Mouse (Mus musculus) embryonic fibroblast, embryonic 13.5 days (primary cell): ENCODE measurements at regions not wholly inside any gene's neighbourhood (a gene's known extent, or its start where the extent isn't known, plus 50 kb on each side); places are given as distances from the start of the nearest gene placed in this dataset.

ENCODE experiments used
- H3K27ac ChIP-seq: 2 replicates; pipeline ENCODE4 v1.5.1; 2012; ENCODE audit warnings: low read length, control low read depth, inconsistent platforms; ENCODE audit not compliant: insufficient read depth
- H3K4me1 ChIP-seq: 2 replicates; pipeline ENCODE4 v1.6.1; 2011; ENCODE audit warnings: low read length; ENCODE audit not compliant: control insufficient read depth, insufficient read depth
- H3K4me3 ChIP-seq: 2 replicates; pipeline ENCODE4 v1.5.1; 2011; ENCODE audit warnings: mild to moderate bottlenecking, control low read depth, low read length; ENCODE audit not compliant: insufficient read depth
- CTCF ChIP-seq: IDR thresholded peaks from 2 replicates; pipeline ENCODE4 v1.5.1; 2011; ENCODE audit warnings: mild to moderate bottlenecking, control low read depth, low read length, moderate library complexity, borderline replicate concordance; ENCODE audit not compliant: insufficient read depth
- POLR2A ChIP-seq: IDR thresholded peaks from 2 replicates; pipeline ENCODE4 v1.6.1; 2011; ENCODE audit warnings: low read depth, mild to moderate bottlenecking, control low read depth, low read length, moderate library complexity

DNA sequence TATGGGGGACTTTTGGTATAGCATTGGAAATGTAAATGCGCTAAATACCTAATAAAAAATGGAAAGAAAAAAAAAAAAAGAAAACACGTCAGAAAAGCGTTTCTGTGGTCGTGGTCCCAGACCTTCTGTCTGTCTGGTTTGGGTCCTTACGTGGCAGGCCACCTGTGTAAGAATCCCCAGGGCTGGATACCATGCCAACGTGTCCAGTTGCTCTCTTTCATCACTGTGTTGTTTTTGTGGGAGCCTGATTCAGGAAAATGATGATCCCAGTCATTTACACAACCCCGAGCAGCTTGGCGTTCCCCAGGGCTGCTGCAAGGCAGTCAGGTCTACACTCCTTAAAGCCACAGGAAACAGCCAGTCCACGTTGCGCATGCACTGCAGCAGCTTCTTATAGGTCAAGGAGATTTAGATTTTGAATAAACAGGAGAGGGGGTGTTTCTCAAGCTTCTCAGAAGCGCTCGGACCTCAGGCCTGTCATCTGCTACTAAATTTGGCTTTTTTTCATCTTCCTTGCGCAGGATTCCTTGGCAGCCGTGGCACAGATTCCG is 102.3 kb upstream of the Serp2 start:
- Histone ChIP-seq H3K4me1 (peaks cover 15% of the 10 kb centered on the region), H3K27ac (no peak overlapping the region), H3K4me3 (no peak overlapping the region)
- TF ChIP-seq CTCF (no peak), POLR2A (no peak)

DNA sequence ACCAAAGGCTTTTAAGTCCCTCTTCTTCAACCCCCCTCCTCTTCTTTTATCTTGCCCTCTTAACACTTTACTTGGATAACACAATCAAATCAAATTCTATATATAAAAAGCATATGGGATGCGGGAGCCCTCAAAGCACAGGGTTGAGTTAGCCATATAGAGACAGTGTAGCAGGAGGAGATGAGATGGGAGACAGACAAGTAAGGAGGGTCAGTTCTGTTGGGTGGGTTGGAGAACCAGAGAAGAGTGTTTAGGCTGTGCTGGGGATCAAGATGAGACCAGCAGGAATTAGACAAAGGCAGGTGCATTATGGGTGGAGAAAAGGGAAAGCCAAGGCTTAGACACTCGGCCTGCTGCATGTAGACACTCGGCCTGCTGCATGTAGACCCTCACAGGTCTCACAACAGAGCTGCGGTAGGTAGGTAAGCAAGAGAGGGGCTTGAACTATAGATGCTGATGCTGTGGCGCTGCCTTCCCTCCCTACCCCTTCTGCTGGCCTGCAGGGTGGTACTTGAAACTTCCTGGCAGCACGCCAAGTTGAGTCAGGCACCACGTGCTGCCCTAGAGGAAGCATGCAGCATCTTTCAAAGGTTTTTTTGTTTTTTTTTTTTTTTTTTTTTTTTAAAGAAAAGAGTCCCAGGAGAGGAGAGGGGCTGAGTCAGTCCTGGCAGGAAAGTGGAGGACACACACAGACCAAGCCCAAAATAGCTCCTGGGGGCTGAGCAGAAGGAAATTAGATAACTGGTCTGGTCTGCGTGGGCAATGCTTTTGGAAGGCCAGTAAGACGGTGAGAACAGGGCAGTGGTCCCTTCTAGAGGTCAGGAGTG is 101.3 kb upstream of the Serp2 start:
- TF ChIP-seq CTCF, result no peak
- no peak for TF ChIP-seq POLR2A
- H3K27ac ChIP-seq, result no peak overlapping the region
- no peak overlapping the region for H3K4me3 ChIP-seq
- peaks cover 15% of the 10 kb centered on the region for H3K4me1 ChIP-seq

DNA sequence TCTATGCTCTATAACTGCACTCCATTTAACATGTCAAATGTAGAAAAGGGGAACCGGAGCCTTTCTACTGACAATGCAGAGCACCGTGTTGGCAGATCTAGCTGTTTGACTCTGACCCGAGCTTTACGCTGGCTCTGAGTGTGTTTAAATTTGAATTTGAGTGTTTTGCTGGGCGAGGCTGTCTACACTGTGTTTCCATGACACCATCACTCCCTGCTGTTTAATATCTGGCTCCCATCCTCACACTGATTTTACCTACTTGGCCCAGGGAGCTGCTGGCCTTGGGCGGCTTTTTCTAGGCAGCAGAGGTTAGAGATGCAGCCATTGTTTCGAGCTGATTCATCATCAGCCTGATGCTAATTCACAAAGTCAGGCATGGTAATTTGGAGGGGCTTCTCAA is 100.7 kb upstream of the Serp2 start:
- peaks cover 15% of the 10 kb centered on the region for H3K4me1 ChIP-seq

DNA sequence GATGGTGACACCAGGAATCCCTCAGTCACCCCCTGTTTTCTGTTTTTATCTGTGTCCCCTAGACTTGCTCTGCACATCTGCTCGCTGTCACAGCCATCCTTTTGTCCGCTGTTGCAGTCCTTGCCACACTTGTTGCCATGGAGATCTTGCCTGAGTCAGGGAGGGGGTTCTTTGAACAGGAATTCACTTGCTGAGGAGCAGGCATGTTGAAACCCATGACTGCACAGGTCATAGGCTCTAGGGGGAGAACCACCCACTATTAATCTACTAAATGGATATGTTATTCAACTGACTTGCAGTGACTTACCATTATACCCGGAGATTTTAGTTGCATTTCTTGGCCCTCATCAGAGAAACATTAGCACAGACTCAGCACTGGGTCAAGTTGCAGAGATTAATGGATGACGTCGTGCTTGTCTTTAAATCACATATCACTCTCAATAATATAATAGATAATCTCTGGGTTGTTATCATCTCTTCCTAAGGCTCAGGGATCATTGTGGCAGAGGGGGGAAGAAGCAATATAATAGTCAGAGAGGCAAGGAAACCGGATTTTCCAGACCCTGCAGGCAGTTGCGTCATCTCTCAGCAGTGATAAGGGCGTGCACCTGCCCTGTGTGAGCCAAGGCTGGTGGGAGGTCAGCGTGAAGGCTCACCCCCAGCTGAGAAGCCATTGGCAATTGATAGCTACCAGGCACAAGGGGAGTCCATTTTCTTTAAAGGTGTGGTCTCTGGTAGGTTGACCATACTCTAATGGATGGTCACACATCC is 95.9 kb upstream of the Serp2 start:
- TF ChIP-seq CTCF (no peak), POLR2A (no peak)
- Histone ChIP-seq H3K4me3 (no peak overlapping the region), H3K27ac (no peak overlapping the region), H3K4me1 (0 out of 2 replicates have a peak, but pooled peaks cover 4% of the 10 kb centered on the region)

More for the DNA sequence above, 100.7 kb upstream of the Serp2 start:
- no peak for TF ChIP-seq CTCF
- TF ChIP-seq POLR2A, result no peak
- Histone ChIP-seq H3K4me3 (no peak overlapping the region), H3K27ac (no peak overlapping the region)

DNA sequence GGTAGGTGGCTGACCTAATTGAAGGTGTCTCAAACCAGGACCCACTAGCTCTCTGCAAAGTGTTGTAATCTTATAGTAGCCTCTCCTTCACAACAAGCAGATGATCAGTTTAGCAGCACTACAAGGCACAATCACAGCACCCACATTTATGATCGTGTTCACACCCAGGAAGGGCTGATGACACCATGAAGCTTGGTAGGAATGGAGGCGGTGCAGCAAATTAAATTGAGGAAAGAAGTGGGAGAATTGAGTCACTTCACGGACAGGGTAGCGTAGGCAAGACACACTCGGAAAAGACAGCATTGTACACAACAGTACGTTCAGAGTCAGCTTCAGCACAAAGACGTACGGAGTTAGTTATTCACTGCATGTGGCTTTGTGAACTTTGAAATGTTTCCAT is 94.4 kb upstream of the Serp2 start:
- H3K4me3 ChIP-seq, result no peak overlapping the region
- H3K27ac ChIP-seq, result no peak overlapping the region
- no peaks in the 10 kb centered on the region for H3K4me1 ChIP-seq
- TF ChIP-seq CTCF (no peak), POLR2A (no peak)

DNA sequence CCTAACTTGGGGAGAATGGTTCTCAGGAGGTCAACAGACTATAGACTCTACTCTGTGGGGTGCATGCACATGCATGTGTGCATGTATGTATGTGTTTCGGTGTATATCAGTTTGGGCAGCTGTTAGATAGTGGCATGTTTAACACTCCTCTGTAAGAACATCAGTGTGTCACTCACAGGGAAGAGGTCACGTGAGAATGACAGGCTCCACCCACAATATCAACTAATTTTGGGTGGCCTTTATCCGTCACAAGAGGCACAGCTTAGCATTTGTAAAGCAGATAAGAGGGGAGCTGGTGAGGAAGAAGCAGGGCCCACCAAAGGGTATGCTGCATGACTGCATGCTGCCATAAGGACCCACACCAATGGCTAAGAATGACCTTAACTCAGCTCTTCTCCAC is 93.2 kb upstream of the Serp2 start:
- TF ChIP-seq CTCF (no peak), POLR2A (no peak)
- no peaks in the 10 kb centered on the region for H3K4me1 ChIP-seq
- no peak overlapping the region for H3K4me3 ChIP-seq
- H3K27ac ChIP-seq, result no peak overlapping the region

DNA sequence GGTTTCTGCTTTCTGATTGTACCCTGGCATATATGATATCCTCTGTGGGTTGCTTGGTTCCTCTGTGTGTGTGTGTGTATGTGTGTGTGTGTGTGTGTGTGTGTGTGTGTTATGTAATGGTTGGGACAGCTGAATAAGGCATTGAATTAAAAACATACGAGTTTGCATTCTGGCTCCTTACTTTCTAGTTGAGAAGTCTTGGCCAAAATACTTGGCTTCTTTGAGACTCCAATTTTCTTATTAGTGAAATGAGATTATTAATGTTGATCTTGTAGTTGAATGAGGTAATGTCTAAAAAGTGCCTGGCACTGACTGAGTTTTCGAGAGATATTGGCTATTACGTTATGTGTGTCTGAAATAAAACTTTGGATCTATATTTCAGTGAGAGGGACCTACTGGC is 88.0 kb upstream of the Serp2 start:
- Histone ChIP-seq H3K27ac (no peak overlapping the region), H3K4me3 (no peak overlapping the region), H3K4me1 (no peaks in the 10 kb centered on the region)
- TF ChIP-seq POLR2A, result no peak
- TF ChIP-seq CTCF, result no peak

DNA sequence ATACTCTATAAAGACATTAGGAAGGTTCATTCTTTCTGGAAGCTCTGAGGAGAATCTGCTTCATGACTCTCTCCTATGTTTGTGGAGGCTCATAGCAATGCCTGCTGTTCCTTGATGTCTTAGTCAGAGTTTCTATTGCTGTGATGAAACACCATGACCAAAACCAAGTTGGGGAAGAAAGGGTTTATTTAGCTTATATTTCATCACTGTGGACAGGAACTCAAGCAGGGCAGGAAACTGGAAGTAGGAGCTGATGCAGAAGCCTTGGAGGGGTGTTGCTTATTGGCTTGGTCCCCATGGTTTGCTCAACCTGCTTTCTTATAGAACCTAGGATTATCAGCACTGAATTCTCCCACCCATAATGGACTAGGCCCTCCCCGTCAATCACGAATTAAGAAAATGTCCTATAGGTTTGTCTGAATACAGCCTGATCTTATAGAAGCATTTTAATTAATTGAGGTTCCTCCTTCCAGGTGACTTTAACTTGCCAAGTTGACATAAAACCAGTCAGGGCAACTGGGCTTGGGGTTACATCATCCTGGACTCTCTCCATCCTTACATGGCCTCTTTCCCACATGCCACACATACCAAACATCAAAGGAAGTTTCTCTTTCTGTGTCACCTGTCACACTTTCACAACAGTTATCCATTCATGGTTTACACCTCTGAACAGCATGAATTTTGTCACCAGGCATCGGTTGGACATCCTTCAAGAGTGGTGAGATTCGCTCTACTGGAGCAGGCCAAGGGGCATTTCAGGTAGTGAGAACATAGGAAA is 85.3 kb upstream of the Serp2 start:
- Histone ChIP-seq H3K4me3 (no peak overlapping the region), H3K27ac (no peak overlapping the region), H3K4me1 (no peaks in the 10 kb centered on the region)
- no peak for TF ChIP-seq POLR2A
- no peak for TF ChIP-seq CTCF

DNA sequence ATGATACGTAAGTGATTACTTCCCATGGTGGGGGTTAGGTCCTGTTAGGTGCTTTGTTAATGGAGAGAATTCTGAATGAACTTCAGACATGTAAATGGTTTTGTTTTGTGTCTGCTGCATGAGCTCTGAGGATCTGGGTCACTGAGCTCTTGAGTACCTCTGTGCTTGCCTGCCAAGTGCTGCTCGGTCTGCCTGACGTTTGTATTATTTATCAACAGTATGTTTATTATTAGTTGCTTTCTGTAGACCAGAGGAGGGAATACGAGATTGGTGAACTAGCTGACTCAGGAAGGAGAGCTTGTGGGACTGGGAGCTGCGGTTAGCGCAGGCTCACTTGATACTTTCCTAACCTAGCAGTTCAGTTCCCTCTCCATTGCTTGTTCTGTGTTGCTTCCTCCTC is 76.5 kb upstream of the Serp2 start:
- peaks cover 6% of the 10 kb centered on the region; the same call in 1 of the 2 replicates for H3K4me1 ChIP-seq
- H3K4me3 ChIP-seq, result no peak overlapping the region
- no peak overlapping the region for H3K27ac ChIP-seq
- TF ChIP-seq POLR2A, result no peak
- no peak for TF ChIP-seq CTCF
